Mouse (Mus musculus) intestine, embryonic 14.5 days (tissue): ENCODE data around the gene Spc25. TPM values are rescaled to one million over a fixed set of nuclear protein-coding genes. Genes with fewer than 3 reads are reported as not detected.
A peak's percentile ranks its signal among the peaks of the same experiment; 100 is the strongest.

ENCODE experiments used
- ATAC-seq: fragments of 200-750 bp; cut with Nextera tagmentation; replicated peaks from 2 replicates; pipeline ENCODE4 v1.8.0; 2017; ENCODE audit warnings: low read depth, moderate number of reproducible peaks, moderate TSS enrichment, moderate library complexity; ENCODE audit not compliant: low FRiP score, low TSS enrichment
- DNase-seq: peaks from one replicate; pipeline ENCODE4 v3.0.0-alpha.2; 2018; ENCODE audit warnings: low spot score
- H3K27ac ChIP-seq: fragments of 300-500 bp; sonication (generic); 2 replicates; pipeline ENCODE4 v1.5.1; 2014; ENCODE audit warnings: low read depth, mild to moderate bottlenecking, control low read depth
- H3K27me3 ChIP-seq: fragments of 300-500 bp; sonication (generic); replicated peaks from 2 replicates; pipeline ENCODE4 v1.6.1; 2014; ENCODE audit warnings: low read length, control low read depth; ENCODE audit not compliant: control insufficient read depth, insufficient read depth
- H3K36me3 ChIP-seq: fragments of 300-500 bp; sonication (generic); 2 replicates; pipeline ENCODE4 v1.6.1; 2014; ENCODE audit warnings: low read length, control low read depth; ENCODE audit not compliant: control insufficient read depth, insufficient read depth
- H3K4me1 ChIP-seq: fragments of 300-500 bp; sonication (generic); replicated peaks from 2 replicates; pipeline ENCODE4 v1.6.1; 2014; ENCODE audit warnings: low read length, control low read depth, mixed read lengths; ENCODE audit not compliant: control insufficient read depth, insufficient read depth
- H3K4me2 ChIP-seq: fragments of 300-500 bp; sonication (generic); 2 replicates; pipeline ENCODE4 v1.6.1; 2014; ENCODE audit warnings: low read length
- H3K4me3 ChIP-seq: fragments of 300-500 bp; sonication (generic); 2 replicates; pipeline ENCODE4 v1.5.1; 2014; ENCODE audit warnings: low read depth, low read length, control low read depth, mixed read lengths
- H3K9ac ChIP-seq: fragments of 300-500 bp; sonication (generic); 2 replicates; pipeline ENCODE4 v1.6.1; 2014; ENCODE audit warnings: mild to moderate bottlenecking, low read length
- H3K9me3 ChIP-seq: fragments of 300-500 bp; sonication (generic); 2 replicates; pipeline ENCODE4 v1.6.1; 2016; ENCODE audit warnings: low read length, control low read depth; ENCODE audit not compliant: control insufficient read depth
- WGBS: fragments of 180-500 bp; shearing (Covaris S2); extraction: QIAGEN DNeasy Blood & Tissue Kit; methylation state at CpG from one replicate; pipeline ENCODE4 v1.1.7; 2014; 5-methylcytosine and 5-hydroxymethylcytosine counted together
- polyA plus RNA-seq: library from polyadenylated mRNA; unstranded; fragments of >200 nt; fragmentation: Nextera tagmentation; extraction: Ambion mirVana; gene quantifications from 2 replicates; pipeline ENCODE4 v1.2.1, GENCODE M21; 2014

Gene Spc25
- polyA plus RNA-seq, 1 experiment from 2014 or later, result 144 TPM

- Histone ChIP-seq H3K27ac (no peak overlapping the region), H3K4me2 (no peak overlapping the region), H3K4me1 (no peaks in the 10 kb centered on the region), H3K9me3 (no peaks in the 10 kb centered on the region), H3K4me3 (no peak overlapping the region), H3K36me3 (no peaks in the 10 kb centered on the region), H3K27me3 (no peaks in the 10 kb centered on the region), H3K9ac (no peak overlapping the region)
- ATAC-seq (no peak), DNase-seq (no peak)
- WGBS, result 91% methylated on average over 9 of the region's 9 CpGs
These were observed 20.9 kb upstream of the Spc25 start for GRCm38 (mm10) chr2:69226876-69227275.

- 57% methylated on average over 2 of the region's 2 CpGs for WGBS
- no peaks in the 10 kb centered on the region for H3K36me3 ChIP-seq
- H3K4me3 ChIP-seq, result no peak overlapping the region
- ATAC-seq (no peak), DNase-seq (no peak)
- H3K9me3 ChIP-seq, result no peaks in the 10 kb centered on the region
- no peaks in the 10 kb centered on the region for H3K4me1 ChIP-seq
- H3K4me2 ChIP-seq, result no peak overlapping the region
- no peak overlapping the region for H3K27ac ChIP-seq
- H3K27me3 ChIP-seq, result no peaks in the 10 kb centered on the region
- H3K9ac ChIP-seq, result no peak overlapping the region
These were observed 18.7 kb upstream of the Spc25 start for GRCm38 (mm10) chr2:69224724-69225123.

- no peaks in the 10 kb centered on the region for H3K9me3 ChIP-seq
- H3K27me3 ChIP-seq, result no peaks in the 10 kb centered on the region
- DNase-seq (no peak), ATAC-seq (no peak)
- no peaks in the 10 kb centered on the region for H3K4me1 ChIP-seq
- no peaks in the 10 kb centered on the region for H3K36me3 ChIP-seq
- WGBS, result 83% methylated on average over 10 of the region's 10 CpGs
- no peak overlapping the region for H3K27ac ChIP-seq
- H3K9ac ChIP-seq, result no peak overlapping the region
- H3K4me3 ChIP-seq, result no peak overlapping the region
- H3K4me2 ChIP-seq, result no peak overlapping the region
These were observed 16.8 kb upstream of the Spc25 start for GRCm38 (mm10) chr2:69222815-69223214.

GRCm38 (mm10) chr2:69221868-69222416 is 15.9 kb upstream of the Spc25 start:
- Histone ChIP-seq H3K9me3 (no peaks in the 10 kb centered on the region), H3K9ac (no peak overlapping the region), H3K4me2 (no peak overlapping the region), H3K27ac (no peak overlapping the region), H3K4me1 (no peaks in the 10 kb centered on the region), H3K4me3 (no peak overlapping the region), H3K27me3 (no peaks in the 10 kb centered on the region), H3K36me3 (no peaks in the 10 kb centered on the region)
- DNase-seq, result no peak
- no peak for ATAC-seq
- WGBS, result 61% methylated on average over 5 of the region's 5 CpGs

DNA sequence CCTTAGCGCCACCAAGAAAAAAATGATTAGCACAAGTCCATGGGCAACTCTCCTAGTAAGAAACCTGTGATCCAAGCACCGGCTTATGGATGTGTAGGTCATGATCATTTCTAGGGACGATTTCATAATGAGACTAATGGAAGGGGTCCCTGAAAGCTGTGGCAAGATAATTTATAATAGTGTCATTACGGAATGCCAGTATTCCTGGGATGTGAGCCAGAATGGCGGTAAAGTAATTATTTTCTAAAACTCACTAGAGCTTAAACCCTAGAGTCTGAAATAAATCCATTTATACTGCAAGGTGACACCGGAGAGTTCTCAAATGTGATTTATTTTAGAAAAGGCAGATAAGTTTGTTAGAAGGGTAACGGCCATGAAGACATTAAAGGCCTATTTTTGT is 9.2 kb upstream of the Spc25 start:
- DNase-seq, result no peak
- WGBS, result 54% methylated on average over 7 of the region's 7 CpGs
- Histone ChIP-seq H3K4me1 (no peaks in the 10 kb centered on the region), H3K27me3 (no peaks in the 10 kb centered on the region), H3K36me3 (no peaks in the 10 kb centered on the region), H3K27ac (no peak overlapping the region), H3K4me2 (no peak overlapping the region), H3K4me3 (no peak overlapping the region), H3K9ac (no peak overlapping the region), H3K9me3 (no peaks in the 10 kb centered on the region)
- no peak for ATAC-seq

- H3K27ac ChIP-seq, result no peak overlapping the region
- WGBS, result 69% methylated on average over 10 of the region's 10 CpGs
- H3K36me3 ChIP-seq, result no peaks in the 10 kb centered on the region
- DNase-seq (no peak), ATAC-seq (no peak)
- H3K4me3 ChIP-seq, result no peak overlapping the region
- no peaks in the 10 kb centered on the region for H3K4me1 ChIP-seq
- no peaks in the 10 kb centered on the region for H3K27me3 ChIP-seq
- H3K4me2 ChIP-seq, result no peak overlapping the region
- no peak overlapping the region for H3K9ac ChIP-seq
- H3K9me3 ChIP-seq, result no peaks in the 10 kb centered on the region
These were observed 6.7 kb upstream of the Spc25 start for GRCm38 (mm10) chr2:69212652-69213051.

- no peak within 1 kb of the TSS for H3K9ac ChIP-seq
- 67% methylated on average over 7 of the region's 7 CpGs for WGBS
These were observed 4.8 kb upstream of the Spc25 start, which contains the start of gene G6pc2 for GRCm38 (mm10) chr2:69210773-69211172. TSS of gene G6pc2 (plus strand) at chr2:69211073.

DNA sequence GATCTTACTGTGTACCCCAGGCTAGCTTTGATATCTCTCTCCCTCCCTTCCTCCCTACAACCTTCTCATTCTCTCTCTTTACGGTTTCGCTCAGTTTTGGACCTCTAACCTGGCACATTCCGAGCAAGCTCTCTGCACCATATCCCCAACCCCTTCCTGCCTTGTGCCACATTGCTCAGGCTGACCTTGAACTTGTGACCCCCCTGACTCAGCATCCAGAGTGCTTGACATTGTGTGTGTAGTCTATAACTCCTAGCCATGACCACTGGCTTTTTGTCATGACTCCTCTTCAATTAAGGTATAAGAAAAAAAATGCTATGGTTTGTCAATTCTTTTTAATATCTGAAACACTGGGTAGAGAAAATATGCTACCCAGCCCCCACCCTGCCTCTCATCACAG is 3.7 kb upstream of the Spc25 start:
- peaks cover 10% of the 10 kb centered on the region for H3K4me1 ChIP-seq

More at GRCm38 (mm10) chr2:69210773-69211172, 4.8 kb upstream of the Spc25 start, which contains the start of gene G6pc2:
- Histone ChIP-seq H3K36me3 (no peaks in the 10 kb centered on the region), H3K27me3 (no peaks in the 10 kb centered on the region), H3K9me3 (no peaks in the 10 kb centered on the region), H3K27ac (no peak within 1 kb of the TSS), H3K4me3 (no peak within 1 kb of the TSS), H3K4me2 (no peak within 1 kb of the TSS), H3K4me1 (0 out of 2 replicates have a peak, but pooled peaks cover 3% of the 10 kb centered on the region)
- DNase-seq, result no peak
- ATAC-seq, result no peak

DNA sequence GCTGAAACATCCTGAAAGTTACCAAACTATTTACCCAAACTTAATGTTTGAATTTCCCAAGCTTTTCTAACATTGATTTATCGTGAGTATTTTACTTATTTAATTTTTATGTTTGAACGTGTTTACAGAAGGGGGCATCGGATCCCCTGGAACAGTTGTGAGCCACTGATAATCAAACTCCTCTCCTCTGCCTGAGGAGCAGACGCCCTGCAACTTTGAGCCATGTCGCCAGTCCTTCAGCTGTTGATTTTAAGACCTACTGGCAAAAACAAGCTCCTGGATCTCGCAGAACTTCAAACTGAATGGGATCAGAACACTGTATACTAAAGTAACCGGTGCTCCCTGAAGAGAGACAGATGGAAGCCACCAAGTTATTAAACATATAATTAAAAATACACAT is 529 bp upstream of the Spc25 start:
- peak overlapping the region; percentile 64 for H3K4me2 ChIP-seq
- H3K4me1 ChIP-seq, result peaks cover 10% of the 10 kb centered on the region
- peak overlapping the region; percentile 88 for H3K4me3 ChIP-seq
- no peak for DNase-seq
- 21% methylated on average over 7 of the region's 7 CpGs for WGBS
- peak; percentile 29; the same call in 1 of the 2 replicates for ATAC-seq
- peak overlapping the region; percentile 30; the same call in 1 of the 2 replicates for H3K9ac ChIP-seq
- no peaks in the 10 kb centered on the region for H3K27me3 ChIP-seq
- no peak overlapping the region for H3K27ac ChIP-seq
- no peaks in the 10 kb centered on the region for H3K9me3 ChIP-seq
- H3K36me3 ChIP-seq, result peaks cover 17% of the 10 kb centered on the region

More for the DNA sequence above, 3.7 kb upstream of the Spc25 start:
- Histone ChIP-seq H3K9ac (no peak overlapping the region), H3K27me3 (no peaks in the 10 kb centered on the region), H3K27ac (no peak overlapping the region), H3K9me3 (no peaks in the 10 kb centered on the region), H3K4me3 (no peak overlapping the region), H3K4me2 (no peak overlapping the region), H3K36me3 (no peaks in the 10 kb centered on the region)
- 80% methylated on average over 3 of the region's 3 CpGs for WGBS
- ATAC-seq (no peak), DNase-seq (no peak)
